Mouse (Mus musculus) cortical plate, adult 2 months (tissue): Measurements from ENCODE around the gene Adam33.

Experiments
- CTCF ChIP-seq: fragments of 200-500 bp; IDR thresholded peaks from 2 replicates; pipeline ENCODE4 v1.5.1; 2011; ENCODE audit warnings: mild to moderate bottlenecking, control low read depth, low read length; ENCODE audit not compliant: insufficient read depth; ENCODE audit errors: extremely low read depth
- POLR2A ChIP-seq: fragments of 200-500 bp; IDR thresholded peaks from 2 replicates; pipeline ENCODE4 v1.6.1; 2011; ENCODE audit warnings: mild to moderate bottlenecking, low read length, control low read depth; ENCODE audit not compliant: insufficient read depth; ENCODE audit errors: extremely low read depth

DNA sequence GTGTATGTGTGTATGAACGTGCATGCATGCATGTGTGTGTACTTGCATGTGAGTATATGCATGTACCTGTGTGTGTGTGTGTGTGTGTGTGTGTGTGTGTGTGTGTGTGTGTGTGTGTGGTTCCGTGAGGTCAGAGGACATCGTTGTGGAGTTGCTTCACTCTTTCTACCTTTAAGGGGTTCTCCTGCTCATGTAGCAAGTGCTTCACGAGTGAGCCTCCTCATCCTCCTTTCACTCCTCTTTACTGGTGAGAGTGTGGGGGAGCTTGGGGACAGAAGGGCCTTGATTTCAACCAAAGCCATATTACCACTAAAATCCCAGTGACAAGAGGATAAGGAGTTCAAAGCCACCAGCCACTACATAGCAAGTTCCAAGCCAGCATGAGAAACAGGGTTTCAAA, 33.5 kb upstream of the Adam33 start:
- TF ChIP-seq CTCF (no peak), POLR2A (no peak)
